Mouse (Mus musculus): Measurements from ENCODE around the gene Serpina6.
A peak's percentile ranks its signal among the peaks of the same experiment; 100 is the strongest.

Gene Serpina6

GRCm38 (mm10) chr12:103655123-103656044, 1.6 kb downstream of the Serpina6 start:
- DNase-seq = no peak

GRCm38 (mm10) chr12:103653836-103654235, 3.2 kb downstream of the Serpina6 start:
- DNase-seq = no peak

- no peak for DNase-seq
Measured at GRCm38 (mm10) chr12:103646314-103646713, 10.7 kb downstream of the Serpina6 start.

- no peak for DNase-seq
Measured at GRCm38 (mm10) chr12:103644601-103645000, 12.4 kb downstream of the Serpina6 start.

GRCm38 (mm10) chr12:103643818-103644217, 13.2 kb downstream of the Serpina6 start:
- DNase-seq = no peak

GRCm38 (mm10) chr12:103643336-103643735, 13.7 kb downstream of the Serpina6 start:
- peak; percentile 72 to 92 for DNase-seq

GRCm38 (mm10) chr12:103635846-103636245, 21.2 kb downstream of the Serpina6 start:
- no peak for DNase-seq

- no peak for DNase-seq
Measured at GRCm38 (mm10) chr12:103634430-103634829, 22.6 kb downstream of the Serpina6 start.

- DNase-seq = no peak
Measured at GRCm38 (mm10) chr12:103631203-103631612, 25.8 kb downstream of the Serpina6 start, which contains the start of gene Serpina10. Serpina10 (minus strand) TSS chr12:103631444.

- DNase-seq = no peak
Measured at GRCm38 (mm10) chr12:103616860-103617261, 40.2 kb downstream of the Serpina6 start.

- no peak for DNase-seq
Measured at GRCm38 (mm10) chr12:103615734-103616133, 41.3 kb downstream of the Serpina6 start.

GRCm38 (mm10) chr12:103615141-103615540, 41.9 kb downstream of the Serpina6 start:
- DNase-seq = no peak

- DNase-seq = no peak
Measured at GRCm38 (mm10) chr12:103601839-103602238, 55.2 kb downstream of the Serpina6 start.

GRCm38 (mm10) chr12:103600364-103600763, 56.6 kb downstream of the Serpina6 start:
- DNase-seq = no peak

- DNase-seq = no peak
Measured at GRCm38 (mm10) chr12:103598411-103598810, 58.6 kb downstream of the Serpina6 start.
